Mouse (Mus musculus) regulatory T cell (primary cell): ENCODE measurements around the gene Rere.

ENCODE experiments used
- in situ Hi-C: fragments of 300-600 bp; cut with MboI, MseI; formaldehyde crosslinking; loops from one replicate; pipeline ENCODE4 v1.15.1; 2025; ENCODE audit warnings: high pct_unique_total_duplicates

Rere gene

GRCm38 (mm10) chr4:150346651-150347386 is 65.4 kb downstream of the Rere start:
- in situ Hi-C loops = no loop called here

DNA sequence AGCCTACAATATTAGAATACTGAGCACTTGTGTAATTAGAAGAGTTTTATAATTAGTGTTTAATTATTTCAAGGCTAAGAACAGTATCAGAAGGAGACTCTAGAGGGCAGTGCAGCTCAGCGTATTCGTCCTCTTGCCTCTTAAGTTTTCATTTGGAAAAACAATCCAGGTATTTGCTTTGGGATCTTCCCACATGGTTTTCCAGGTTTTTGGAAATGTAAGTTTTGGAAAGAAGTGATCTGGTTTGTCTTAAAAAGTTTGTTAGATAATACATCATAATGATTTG is 65.9 kb downstream of the Rere start:
- in situ Hi-C loops = no loop called here

DNA sequence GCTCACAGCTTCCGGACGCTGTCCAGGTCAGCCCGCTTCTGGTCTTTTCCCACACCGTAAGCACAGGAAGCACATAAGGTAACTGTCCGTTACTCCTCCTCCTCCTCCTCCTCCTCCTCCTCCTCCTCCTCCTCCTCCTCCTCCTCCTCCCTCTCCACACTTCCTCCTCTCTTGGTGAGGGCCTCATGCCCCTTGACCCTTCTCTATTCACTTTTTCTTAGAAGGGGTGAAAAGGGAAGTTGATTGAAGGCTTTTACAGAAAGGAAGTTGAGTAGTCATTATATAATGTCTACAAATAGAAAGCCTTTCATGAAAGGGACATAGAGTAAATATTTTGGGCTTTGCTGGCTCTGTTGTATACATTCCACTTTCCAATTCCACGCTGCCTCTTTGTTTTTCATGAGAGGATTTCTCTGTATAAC is 68.2 kb downstream of the Rere start:
- in situ Hi-C loops = no loop called here

GRCm38 (mm10) chr4:150351419-150352075 is 70.1 kb downstream of the Rere start:
- in situ Hi-C loops = no loop called here

GRCm38 (mm10) chr4:150352736-150353135 is 71.3 kb downstream of the Rere start:
- in situ Hi-C loops = no loop called here

- in situ Hi-C loops = no loop called here
These were observed 72.0 kb downstream of the Rere start for GRCm38 (mm10) chr4:150353376-150353900.

GRCm38 (mm10) chr4:150355801-150356200 is 74.4 kb downstream of the Rere start:
- in situ Hi-C loops = no loop called here

- in situ Hi-C loops = no loop called here
These were observed 80.7 kb downstream of the Rere start for GRCm38 (mm10) chr4:150361986-150362691.

- in situ Hi-C loops = no loop called here
These were observed 81.4 kb downstream of the Rere start for GRCm38 (mm10) chr4:150362858-150363257.

GRCm38 (mm10) chr4:150364786-150365185 is 83.3 kb downstream of the Rere start:
- in situ Hi-C loops = no loop called here

DNA sequence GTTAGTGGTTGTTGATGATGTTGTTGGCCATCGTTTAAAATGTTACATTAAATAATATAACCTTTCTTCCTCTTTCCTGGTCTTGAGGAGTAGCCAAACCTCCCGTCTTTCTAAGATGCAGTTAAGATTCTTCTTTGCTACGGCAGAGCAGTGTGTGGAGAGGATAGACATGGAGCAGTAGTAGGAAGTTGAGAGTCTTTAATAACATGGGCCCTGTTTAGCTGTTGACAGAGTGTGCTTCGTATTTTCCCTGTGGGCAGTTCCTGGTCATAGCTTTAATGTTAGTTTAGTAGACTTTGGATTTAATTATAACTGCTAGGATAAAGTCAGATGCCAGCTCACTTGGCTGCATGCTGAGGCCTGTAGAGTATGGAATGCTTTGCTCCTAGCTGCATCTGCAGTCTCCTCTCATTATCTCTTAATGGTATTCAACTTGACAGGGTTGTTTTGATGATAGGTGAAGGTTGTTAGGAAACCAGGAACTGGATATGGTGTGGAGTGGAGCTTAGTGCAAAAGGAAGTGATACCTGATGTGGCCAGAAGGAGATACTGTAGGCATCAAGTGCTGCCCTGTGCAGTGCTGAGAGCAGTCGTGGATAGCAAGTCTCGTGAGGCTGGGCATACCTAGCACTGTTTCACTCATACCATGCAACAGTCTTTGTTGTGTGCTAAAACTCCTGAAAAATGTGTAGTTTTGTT is 85.2 kb downstream of the Rere start:
- in situ Hi-C loops = no loop called here

GRCm38 (mm10) chr4:150371580-150372380 is 90.3 kb downstream of the Rere start:
- in situ Hi-C loops = no loop called here

- in situ Hi-C loops = no loop called here
These were observed 91.2 kb downstream of the Rere start for GRCm38 (mm10) chr4:150372631-150373041.

GRCm38 (mm10) chr4:150373111-150374109 is 92.0 kb downstream of the Rere start:
- in situ Hi-C loops = no loop called here

DNA sequence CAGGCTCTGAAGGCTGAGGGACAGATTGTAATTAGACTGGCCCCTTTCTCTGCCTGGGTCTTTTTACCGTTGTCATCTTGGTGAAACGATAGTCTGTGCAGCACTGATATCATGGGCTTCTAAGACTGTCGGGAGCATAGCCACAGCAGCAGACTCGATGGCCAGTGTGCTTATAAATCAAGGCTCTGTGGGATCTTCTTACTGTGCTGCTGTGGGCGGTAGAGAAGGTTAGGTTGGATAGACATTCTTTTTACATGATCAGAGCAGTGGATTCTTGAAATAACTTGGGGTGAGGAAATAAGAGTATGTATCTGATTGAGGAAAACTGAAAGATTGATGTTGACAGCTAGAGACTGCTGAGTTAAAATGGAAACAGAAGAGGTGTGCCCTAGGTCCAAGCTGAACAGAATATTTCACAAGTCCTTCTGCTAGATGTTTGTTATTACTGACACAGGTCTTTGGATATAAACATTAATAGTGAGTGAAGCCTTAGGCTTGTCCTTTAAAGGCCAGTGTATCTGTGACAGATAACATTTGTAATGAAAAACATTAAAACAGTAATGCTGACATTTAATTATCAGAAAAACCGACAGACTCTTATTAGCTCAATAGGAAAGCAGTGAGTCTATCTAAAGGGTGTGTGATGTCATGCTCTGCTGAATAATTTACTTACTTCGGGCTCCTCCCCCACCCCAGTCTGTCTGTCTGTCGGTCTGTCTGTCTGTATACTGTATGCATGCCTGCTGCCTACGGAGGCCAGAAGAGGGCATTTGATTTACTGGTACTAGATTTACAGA is 93.4 kb downstream of the Rere start:
- in situ Hi-C loops = no loop called here

GRCm38 (mm10) chr4:150375448-150375935 is 94.0 kb downstream of the Rere start:
- in situ Hi-C loops = no loop called here

- in situ Hi-C loops = no loop called here
These were observed 97.9 kb downstream of the Rere start for GRCm38 (mm10) chr4:150379313-150379712.

- in situ Hi-C loops = no loop called here
These were observed 98.3 kb downstream of the Rere start for GRCm38 (mm10) chr4:150379772-150380171.

DNA sequence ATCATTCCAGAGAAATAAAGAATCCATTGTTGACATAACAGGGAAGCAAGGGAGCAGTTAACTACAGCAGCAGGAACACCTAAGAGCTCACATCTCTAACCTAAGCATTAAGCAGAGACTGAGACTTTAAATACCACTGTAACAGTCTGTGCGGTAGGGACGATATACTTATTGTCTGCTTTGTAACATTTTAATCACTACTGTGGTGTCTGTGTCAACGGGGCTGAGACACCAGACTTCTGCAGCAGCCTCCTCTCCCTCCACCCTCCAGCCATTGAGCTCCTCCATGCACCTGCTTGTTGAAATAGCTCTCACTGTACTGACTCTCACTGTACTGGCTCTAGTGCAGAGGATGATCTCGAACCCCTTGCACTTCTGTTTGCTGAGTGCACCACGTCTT is 98.8 kb downstream of the Rere start:
- in situ Hi-C loops = no loop called here
